Mouse (Mus musculus): ENCODE data around the gene Tert.

- TF ChIP-seq POLR2A (IDR thresholded peaks at IDR 0.05; ENCODE audit: borderline replicate concordance, insufficient read depth, low read length) (no peak), CTCF (IDR thresholded peaks at IDR 0.05; ENCODE audit: borderline replicate concordance, insufficient read depth, low read depth, low read length) (no peak)
Observed at GRCm38 (mm10) chr13:73687601-73688000, 60.9 kb downstream of the Tert start.
